Mouse (Mus musculus) G1E-ER4 (cell line): ENCODE data around the gene Fryl. TPM values are rescaled to one million over a fixed set of nuclear protein-coding genes. Genes with fewer than 3 reads are reported as not detected.

ENCODE experiments used
- GATA1 ChIP-seq: IDR thresholded peaks from one replicate; pipeline ENCODE4 v1.8.0; 2012; ENCODE audit warnings: low read length, inconsistent platforms
- polyA plus RNA-seq: library from polyadenylated mRNA; stranded (reverse); fragments of >175 nt; gene quantifications from 2 replicates; pipeline ENCODE4 v1.2.3, GENCODE M21; 2012

Fryl gene
- polyA plus RNA-seq, 1 experiment: 125 TPM

- TF ChIP-seq GATA1: no peak
These were observed 192.4 kb downstream of the Fryl start for GRCm38 (mm10) chr5:73063768-73064669.

GRCm38 (mm10) chr5:73061506-73062155 is 194.8 kb downstream of the Fryl start:
- no peak for TF ChIP-seq GATA1

GRCm38 (mm10) chr5:73056937-73057336 is 199.5 kb downstream of the Fryl start:
- TF ChIP-seq GATA1: no peak

- TF ChIP-seq GATA1: no peak
These were observed 200.0 kb downstream of the Fryl start for GRCm38 (mm10) chr5:73056457-73056856.

GRCm38 (mm10) chr5:73053933-73054332 is 202.5 kb downstream of the Fryl start:
- no peak for TF ChIP-seq GATA1

GRCm38 (mm10) chr5:73047651-73048245 is 208.7 kb downstream of the Fryl start:
- no peak for TF ChIP-seq GATA1

GRCm38 (mm10) chr5:73044055-73044454 is 212.4 kb downstream of the Fryl start:
- TF ChIP-seq GATA1: no peak

- no peak for TF ChIP-seq GATA1
These were observed 223.9 kb downstream of the Fryl start for GRCm38 (mm10) chr5:73032481-73032880.

GRCm38 (mm10) chr5:73028646-73029045 is 227.8 kb downstream of the Fryl start:
- TF ChIP-seq GATA1: no peak

- TF ChIP-seq GATA1: no peak
These were observed 232.6 kb downstream of the Fryl start for GRCm38 (mm10) chr5:73023801-73024200.

GRCm38 (mm10) chr5:73014745-73015144 is 241.7 kb downstream of the Fryl start:
- no peak for TF ChIP-seq GATA1

- TF ChIP-seq GATA1: no peak
These were observed 248.8 kb downstream of the Fryl start for GRCm38 (mm10) chr5:73007582-73007959.

- no peak for TF ChIP-seq GATA1
These were observed 249.4 kb downstream of the Fryl start, which contains the start of gene Slc10a4 for GRCm38 (mm10) chr5:73006784-73007581. TSS of gene Slc10a4 (plus strand) at chr5:73006883.

GRCm38 (mm10) chr5:73004046-73004445 is 252.4 kb downstream of the Fryl start:
- no peak for TF ChIP-seq GATA1

GRCm38 (mm10) chr5:72995379-72995778 is 261.0 kb downstream of the Fryl start:
- TF ChIP-seq GATA1: no peak
